Mouse (Mus musculus) forebrain, embryonic 15.5 days (tissue): ENCODE measurements around the gene Pramef8. TPM values are rescaled to one million over a fixed set of nuclear protein-coding genes. Genes with fewer than 3 reads are reported as not detected.
"Not testable (repeated sequence)": the region's sequence is repeated elsewhere in the genome, so short reads cannot be mapped to it uniquely, and the experiment has no call there.

ENCODE experiments used
- ATAC-seq: fragments of 200-750 bp; cut with Nextera tagmentation; replicated peaks from 2 replicates; pipeline ENCODE4 v1.8.0; 2017; ENCODE audit warnings: mild to moderate bottlenecking, moderate TSS enrichment, moderate library complexity
- H3K27ac ChIP-seq: fragments of 300-500 bp; sonication (generic); replicated peaks from 2 replicates; pipeline ENCODE4 v1.5.1; 2015; ENCODE audit warnings: mild to moderate bottlenecking, inconsistent platforms
- H3K27me3 ChIP-seq: fragments of 300-500 bp; sonication (generic); 2 replicates; pipeline ENCODE4 v1.6.1; 2015; ENCODE audit warnings: inconsistent platforms
- H3K36me3 ChIP-seq: fragments of 300-500 bp; sonication (generic); 2 replicates; pipeline ENCODE4 v1.6.1; 2015; ENCODE audit warnings: mild to moderate bottlenecking, inconsistent platforms
- H3K4me1 ChIP-seq: fragments of 300-500 bp; sonication (generic); 2 replicates; pipeline ENCODE4 v1.6.1; 2015; ENCODE audit warnings: inconsistent platforms
- H3K4me2 ChIP-seq: fragments of 300-500 bp; sonication (generic); replicated peaks from 2 replicates; pipeline ENCODE4 v1.6.1; 2015; ENCODE audit warnings: mild to moderate bottlenecking, inconsistent platforms
- H3K4me3 ChIP-seq: fragments of 300-500 bp; sonication (generic); 2 replicates; pipeline ENCODE4 v1.5.1; 2015; ENCODE audit warnings: mild to moderate bottlenecking, inconsistent platforms
- H3K9ac ChIP-seq: fragments of 300-500 bp; sonication (generic); replicated peaks from 2 replicates; pipeline ENCODE4 v1.6.1; 2015; ENCODE audit warnings: mild to moderate bottlenecking, inconsistent platforms
- H3K9me3 ChIP-seq: fragments of 300-500 bp; sonication (generic); 2 replicates; pipeline ENCODE4 v1.6.1; 2016; ENCODE audit warnings: inconsistent platforms
- WGBS: fragments of 180-500 bp; shearing (Covaris S2); methylation state at CpG from one replicate; pipeline ENCODE4 v1.1.7; 2015; ENCODE audit warnings: mixed read lengths; 5-methylcytosine and 5-hydroxymethylcytosine counted together
- polyA plus RNA-seq: library from polyadenylated mRNA; unstranded; fragments of >200 nt; fragmentation: Nextera tagmentation; extraction: Ambion mirVana; gene quantifications from 2 replicates; pipeline ENCODE4 v1.2.1, GENCODE M21; 2015

Gene Pramef8
- polyA plus RNA-seq, 1 experiment from 2014 or later, result 30.2 TPM

DNA sequence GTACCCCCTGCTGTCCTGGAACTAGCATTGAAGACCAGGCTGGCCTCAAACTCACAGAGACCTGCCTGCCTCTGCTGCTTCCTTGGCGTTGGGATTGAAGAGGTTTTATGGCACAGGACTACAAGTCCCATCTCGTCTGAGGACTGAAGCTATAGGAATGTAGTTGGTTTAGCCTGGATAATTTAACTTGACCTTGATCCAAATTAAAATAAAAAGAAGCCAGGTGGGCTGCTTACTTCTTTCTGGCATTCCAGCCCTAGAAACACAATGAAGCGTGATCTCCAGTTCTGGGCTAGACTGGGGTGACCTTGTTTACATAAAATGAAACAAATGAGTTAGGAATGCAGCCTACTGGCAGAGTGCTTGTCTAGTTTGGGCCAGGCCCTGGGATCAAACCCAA lies 1.9 kb downstream of the Pramef8 start:
- no peak overlapping the region for H3K4me2 ChIP-seq
- H3K36me3 ChIP-seq, result peaks cover 50% of the 10 kb centered on the region
- no peak for ATAC-seq
- WGBS, result 98% methylated on average over 3 of the region's 3 CpGs
- no peaks in the 10 kb centered on the region for H3K9me3 ChIP-seq
- H3K4me1 ChIP-seq, result peaks cover 6% of the 10 kb centered on the region
- H3K9ac ChIP-seq, result no peak overlapping the region
- H3K27me3 ChIP-seq, result no peaks in the 10 kb centered on the region
- no peak overlapping the region for H3K27ac ChIP-seq
- no peak overlapping the region for H3K4me3 ChIP-seq

- H3K4me3 ChIP-seq, H3K4me1 ChIP-seq, H3K36me3 ChIP-seq, H3K9me3 ChIP-seq, H3K27me3 ChIP-seq, H3K4me2 ChIP-seq, H3K27ac ChIP-seq, ATAC-seq, H3K9ac ChIP-seq: not testable (repeated sequence)
- 79% methylated on average over 5 of the region's 5 CpGs for WGBS
Observed at GRCm38 (mm10) chr4:143426770-143427169, 14.5 kb downstream of the Pramef8 start.

DNA sequence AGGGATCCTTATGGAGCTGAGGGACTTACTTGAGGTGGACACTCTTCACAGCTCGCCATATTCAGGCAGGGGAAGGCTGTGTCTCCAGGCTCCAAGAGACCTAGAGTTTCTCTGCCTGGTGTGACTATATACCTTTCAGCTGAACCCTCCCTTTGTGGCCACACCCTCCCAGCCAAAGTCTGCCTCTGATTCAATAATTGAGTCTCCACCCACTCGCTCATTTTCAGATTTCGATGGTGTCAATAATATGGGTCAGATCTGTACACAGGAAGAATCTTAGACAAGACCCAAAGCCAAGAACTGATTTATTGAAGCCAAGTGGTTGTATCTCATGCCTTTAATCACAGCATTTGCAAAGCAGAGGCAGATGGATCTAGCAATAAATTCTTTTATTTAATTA lies 38.0 kb downstream of the Pramef8 start, which contains the start of gene Oog4:
Gene Oog4 (minus strand): TSS at position 101 of the 400 bp plus-strand sequence.
- Histone ChIP-seq H3K9me3 (no peaks in the 10 kb centered on the region), H3K4me1 (no peaks in the 10 kb centered on the region), H3K9ac (no peak within 1 kb of the TSS), H3K27me3 (no peaks in the 10 kb centered on the region), H3K27ac (no peak within 1 kb of the TSS), H3K36me3 (no peaks in the 10 kb centered on the region), H3K4me3 (no peak within 1 kb of the TSS), H3K4me2 (no peak within 1 kb of the TSS)
- ATAC-seq, result no peak
- 84% methylated on average over 3 of the region's 3 CpGs for WGBS

Other genes starting within 250 kb of the Pramef8 start
- 16.9 and 18.4 TPM in 2 replicates for gene Prdm2, start 199.4 kb upstream of the Pramef8 start, polyA plus RNA-seq
- 49.1 and 54.8 TPM in 2 replicates for gene Pdpn, start 112.9 kb upstream of the Pramef8 start, polyA plus RNA-seq
- 0.13 and 0.23 TPM in 2 replicates for gene Lrrc38, start 62.7 kb upstream of the Pramef8 start, polyA plus RNA-seq
- not detected in 2 replicates for gene Pramel1, start 18.0 kb upstream of the Pramef8 start, polyA plus RNA-seq
- not detected in 2 replicates for gene Oog4, start 37.9 kb downstream of the Pramef8 start, polyA plus RNA-seq
- not detected in 2 replicates for gene Gm13043, start 98.9 kb downstream of the Pramef8 start, polyA plus RNA-seq
- not detected in 2 replicates for gene Gm13040, start 123.5 kb downstream of the Pramef8 start, polyA plus RNA-seq
- not detected in 2 replicates for gene BC080695, start 139.3 kb downstream of the Pramef8 start, polyA plus RNA-seq
- not detected in 2 replicates for gene Gm13057, start 139.3 kb downstream of the Pramef8 start, polyA plus RNA-seq
- not detected in 2 replicates for gene Gm13083, start 202.6 kb downstream of the Pramef8 start, polyA plus RNA-seq
- not detected in 2 replicates for gene Gm13088, start 244.8 kb downstream of the Pramef8 start, polyA plus RNA-seq